Mouse (Mus musculus) liver, postnatal 0 days (tissue): ENCODE measurements at regions not wholly inside any gene's neighbourhood (a gene's known extent, or its start where the extent isn't known, plus 50 kb on each side); places are given as distances from the start of the nearest gene placed in this dataset.
A peak's percentile ranks its signal among the peaks of the same experiment; 100 is the strongest.

Source experiments
- ATAC-seq: fragments of 200-750 bp; cut with Nextera tagmentation; 2 replicates; pipeline ENCODE4 v1.8.0; 2017; ENCODE audit warnings: mild to moderate bottlenecking, moderate library complexity
- DNase-seq: peaks from one replicate; pipeline ENCODE4 v3.0.0-alpha.2; 2016
- H3K27ac ChIP-seq: fragments of 300-500 bp; sonication (generic); 2 replicates; pipeline ENCODE4 v1.5.1; 2014; ENCODE audit warnings: antibody characterized with exemption, moderate library complexity, mild to moderate bottlenecking, low read depth
- H3K27me3 ChIP-seq: fragments of 300-500 bp; sonication (generic); 2 replicates; pipeline ENCODE4 v1.6.1; 2014; ENCODE audit warnings: low read length, control low read depth, mixed read lengths; ENCODE audit not compliant: insufficient read depth
- H3K36me3 ChIP-seq: fragments of 300-500 bp; sonication (generic); replicated peaks from 2 replicates; pipeline ENCODE4 v1.6.1; 2014; ENCODE audit warnings: mild to moderate bottlenecking, control low read depth, low read length, moderate library complexity, mixed read lengths; ENCODE audit not compliant: insufficient read depth
- H3K4me1 ChIP-seq: fragments of 300-500 bp; sonication (generic); 2 replicates; pipeline ENCODE4 v1.6.1; 2014; ENCODE audit warnings: antibody characterized with exemption, mild to moderate bottlenecking, control low read depth; ENCODE audit not compliant: insufficient read depth
- H3K4me2 ChIP-seq: fragments of 300-500 bp; sonication (generic); 2 replicates; pipeline ENCODE4 v1.6.1; 2014; ENCODE audit warnings: low read depth, mild to moderate bottlenecking, low read length, moderate library complexity, mixed read lengths
- H3K4me3 ChIP-seq: fragments of 300-500 bp; sonication (generic); 2 replicates; pipeline ENCODE4 v1.5.1; 2014; ENCODE audit warnings: low read depth, low read length
- H3K9ac ChIP-seq: fragments of 300-500 bp; sonication (generic); replicated peaks from 2 replicates; pipeline ENCODE4 v1.6.1; 2014; ENCODE audit warnings: mild to moderate bottlenecking, moderate library complexity
- H3K9me3 ChIP-seq: fragments of 300-500 bp; sonication (generic); 2 replicates; pipeline ENCODE4 v1.6.1; 2016; ENCODE audit warnings: mild to moderate bottlenecking, control low read depth, low read length, mixed read lengths
- CTCF ChIP-seq: sonication (generic); IDR thresholded peaks from 2 replicates; pipeline ENCODE4 v1.5.1; 2016; ENCODE audit warnings: antibody characterized with exemption, low read depth
- EP300 ChIP-seq: IDR thresholded peaks from 2 replicates; pipeline ENCODE4 v1.6.1; 2016; ENCODE audit warnings: antibody characterized with exemption, low read depth, mild to moderate bottlenecking
- WGBS: fragments of 180-500 bp; shearing (Covaris S2); extraction: QIAGEN DNeasy Blood & Tissue Kit; methylation state at CpG from one replicate; pipeline ENCODE4 v1.1.7; 2014; ENCODE audit not compliant: insufficient replicate concordance; 5-methylcytosine and 5-hydroxymethylcytosine counted together

- H3K4me3 ChIP-seq: no peak overlapping the region
- 76% methylated on average over 8 of the region's 8 CpGs for WGBS
- H3K36me3 ChIP-seq: no peaks in the 10 kb centered on the region
- H3K4me2 ChIP-seq: no peak overlapping the region
- DNase-seq (no peak), ATAC-seq (no peak)
- no peaks in the 10 kb centered on the region for H3K4me1 ChIP-seq
- H3K27me3 ChIP-seq: peaks cover 14% of the 10 kb centered on the region
- TF ChIP-seq CTCF (no peak), EP300 (no peak)
- H3K9me3 ChIP-seq: no peaks in the 10 kb centered on the region
- H3K9ac ChIP-seq: no peak overlapping the region
- no peak overlapping the region for H3K27ac ChIP-seq
These were observed 84.9 kb downstream of the Efnb1 start for GRCm38 (mm10) chrX:99220674-99221455.

DNA sequence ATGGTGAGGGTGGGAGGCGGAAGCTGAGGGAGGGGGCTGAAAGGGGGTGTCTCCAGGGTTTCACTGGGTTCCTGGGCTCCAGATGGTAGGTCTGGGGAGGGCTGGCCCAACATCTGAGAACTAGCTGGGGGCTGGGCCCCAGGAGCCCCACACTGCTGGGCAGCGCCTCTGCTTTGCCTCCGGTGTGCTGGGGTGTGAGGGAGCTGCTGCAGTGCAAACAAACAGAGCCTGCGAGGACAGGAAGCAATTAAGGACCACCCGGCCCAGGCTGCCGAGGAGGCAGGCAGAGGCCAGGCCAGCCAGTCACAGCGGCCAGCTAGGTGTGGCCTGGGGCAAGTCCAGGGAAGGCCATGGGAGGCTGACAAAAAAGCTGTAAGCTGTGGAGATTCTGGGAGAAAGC lies 82.3 kb downstream of the Efnb1 start:
- no peak overlapping the region for H3K4me2 ChIP-seq
- H3K27ac ChIP-seq: no peak overlapping the region
- H3K27me3 ChIP-seq: peaks cover 17% of the 10 kb centered on the region
- TF ChIP-seq CTCF (no peak), EP300 (no peak)
- DNase-seq (no peak), ATAC-seq (no peak)
- H3K36me3 ChIP-seq: no peaks in the 10 kb centered on the region
- H3K4me3 ChIP-seq: no peak overlapping the region
- H3K9me3 ChIP-seq: no peaks in the 10 kb centered on the region
- WGBS: 57% methylated on average over 6 of the region's 7 CpGs
- H3K4me1 ChIP-seq: no peaks in the 10 kb centered on the region
- no peak overlapping the region for H3K9ac ChIP-seq

DNA sequence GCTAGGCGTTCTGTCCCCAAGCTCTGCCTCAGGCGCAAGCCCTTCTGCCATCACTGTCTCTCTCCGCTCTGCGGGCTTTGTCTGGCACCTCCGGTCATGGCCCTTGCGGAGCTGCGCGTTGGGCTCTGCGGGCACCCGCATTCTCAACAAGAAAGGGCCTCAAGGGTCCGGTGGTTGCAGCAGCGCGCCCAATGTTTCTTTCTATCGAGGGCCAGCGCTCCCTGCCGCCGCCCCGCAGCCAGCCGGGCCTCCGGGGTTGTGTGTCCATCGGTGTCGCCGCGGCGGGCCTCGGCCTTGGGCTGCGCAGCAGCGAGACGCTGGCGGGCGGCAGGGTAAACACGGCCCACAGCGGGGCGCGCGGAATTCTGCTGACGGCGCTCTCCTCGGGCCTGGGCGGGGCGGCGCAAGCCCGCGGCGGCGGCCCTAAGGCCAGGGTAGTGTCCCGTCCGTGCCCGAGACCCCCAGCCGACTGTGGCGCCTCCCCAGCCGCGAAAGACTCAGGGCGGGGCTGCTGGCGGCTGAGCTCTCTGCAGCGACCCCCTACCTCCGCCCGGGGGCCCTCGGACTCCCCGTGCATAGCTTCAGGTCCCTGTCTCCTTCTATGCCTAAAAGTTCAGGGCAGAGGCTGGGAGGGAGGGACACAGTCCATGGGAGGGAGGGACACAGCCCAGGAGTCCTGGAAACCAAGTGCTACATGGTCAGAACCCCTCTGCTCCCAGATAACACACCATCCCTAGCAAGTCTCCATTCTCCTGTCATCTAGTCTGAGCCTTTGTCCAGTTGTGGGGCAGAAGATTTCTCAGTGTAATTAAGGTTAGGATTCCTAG lies 80.9 kb downstream of the Efnb1 start:
- H3K27me3 ChIP-seq: peaks cover 17% of the 10 kb centered on the region

GRCm38 (mm10) chrX:99215931-99216330 lies 80.0 kb downstream of the Efnb1 start:
- Histone ChIP-seq H3K9ac (no peak overlapping the region), H3K4me2 (no peak overlapping the region), H3K27ac (no peak overlapping the region), H3K27me3 (peaks cover 17% of the 10 kb centered on the region), H3K4me3 (no peak overlapping the region), H3K9me3 (no peaks in the 10 kb centered on the region), H3K4me1 (no peaks in the 10 kb centered on the region), H3K36me3 (no peaks in the 10 kb centered on the region)
- WGBS: 70% methylated on average over 5 of the region's 5 CpGs
- ATAC-seq (no peak), DNase-seq (no peak)
- TF ChIP-seq CTCF: 0 out of 2 replicates have a peak, but pooled peaks have one; percentile 3
- no peak for TF ChIP-seq EP300

More for the DNA sequence above, 80.9 kb downstream of the Efnb1 start:
- Histone ChIP-seq H3K4me1 (no peaks in the 10 kb centered on the region), H3K36me3 (no peaks in the 10 kb centered on the region), H3K9ac (no peak overlapping the region; the same call in 1 of the 2 replicates), H3K4me2 (peak overlapping the region; percentile 63), H3K4me3 (peak overlapping the region; percentile 25), H3K9me3 (no peaks in the 10 kb centered on the region), H3K27ac (no peak overlapping the region)
- peak; percentile 56 for ATAC-seq
- WGBS: 12% methylated on average over 43 of the region's 60 CpGs
- TF ChIP-seq EP300: no peak
- no peak for TF ChIP-seq CTCF
- DNase-seq: peak; percentile 27

DNA sequence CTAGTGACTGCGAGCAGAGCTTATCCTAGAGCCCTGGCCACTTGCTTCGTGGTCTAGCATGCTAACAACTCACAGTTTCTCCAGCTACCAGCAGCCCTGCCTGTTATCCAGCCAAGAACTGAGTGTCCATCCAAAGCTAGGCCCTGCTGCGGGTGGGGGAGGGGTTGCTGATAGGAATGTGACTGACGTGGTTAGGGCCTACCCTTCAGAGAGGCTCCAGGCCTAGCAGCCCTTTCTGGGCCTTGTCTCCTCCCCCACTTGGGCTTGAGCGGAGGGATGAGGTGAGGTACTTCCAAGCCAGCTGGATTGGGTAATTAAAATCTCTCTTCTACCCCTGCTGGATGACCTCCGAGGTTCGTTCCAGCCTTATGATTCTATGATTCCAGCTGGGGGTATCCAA lies 79.2 kb downstream of the Efnb1 start:
- H3K4me1 ChIP-seq: no peaks in the 10 kb centered on the region
- TF ChIP-seq CTCF (no peak), EP300 (no peak)
- ATAC-seq (no peak), DNase-seq (no peak)
- H3K4me3 ChIP-seq: no peak overlapping the region
- WGBS: 68% methylated on average over 7 of the region's 7 CpGs
- no peaks in the 10 kb centered on the region for H3K36me3 ChIP-seq
- no peak overlapping the region for H3K4me2 ChIP-seq
- H3K9ac ChIP-seq: no peak overlapping the region
- H3K9me3 ChIP-seq: no peaks in the 10 kb centered on the region
- no peak overlapping the region for H3K27ac ChIP-seq
- H3K27me3 ChIP-seq: peaks cover 17% of the 10 kb centered on the region

DNA sequence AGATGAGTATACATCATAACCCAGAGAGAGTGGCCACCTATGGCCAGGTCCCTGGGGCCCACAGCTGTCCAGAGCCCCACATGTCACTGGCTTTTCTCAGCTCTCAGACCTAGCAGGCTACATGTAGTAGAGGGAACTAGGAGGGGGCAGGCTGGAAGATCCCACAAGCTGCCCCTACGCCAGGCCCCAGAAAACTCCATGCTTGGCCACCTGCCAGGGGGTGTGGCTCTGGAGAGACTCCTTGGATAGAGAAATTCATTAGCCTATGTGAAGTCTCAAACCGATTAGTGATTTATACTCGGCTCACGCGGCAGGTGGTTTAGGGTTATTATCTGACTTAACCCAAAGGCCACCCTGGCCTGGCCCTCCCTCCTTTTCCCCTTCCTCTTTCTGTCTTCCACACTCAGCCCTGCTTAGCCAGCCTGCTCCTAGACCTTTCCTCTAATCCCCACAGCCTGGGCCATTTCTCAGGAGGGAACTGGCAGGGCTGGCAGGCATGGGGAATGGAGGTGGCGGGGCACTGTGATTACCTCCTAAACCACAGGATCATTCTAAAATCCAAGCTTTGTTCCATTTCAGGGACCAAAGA lies 77.7 kb downstream of the Efnb1 start:
- no peak overlapping the region for H3K4me2 ChIP-seq
- H3K4me3 ChIP-seq: no peak overlapping the region
- no peak overlapping the region for H3K27ac ChIP-seq
- H3K4me1 ChIP-seq: no peaks in the 10 kb centered on the region
- WGBS: 54% methylated on average over 6 of the region's 6 CpGs
- peaks cover 17% of the 10 kb centered on the region for H3K27me3 ChIP-seq
- H3K36me3 ChIP-seq: no peaks in the 10 kb centered on the region
- TF ChIP-seq EP300 (no peak), CTCF (no peak)
- no peak for DNase-seq
- H3K9me3 ChIP-seq: no peaks in the 10 kb centered on the region
- no peak for ATAC-seq
- no peak overlapping the region for H3K9ac ChIP-seq
